Mouse (Mus musculus): ENCODE data around the gene Col10a1.
"Not testable (repeated sequence)": the region's sequence is repeated elsewhere in the genome, so short reads cannot be mapped to it uniquely, and the experiment has no call there.

Gene Col10a1

GRCm38 (mm10) chr10:34389681-34390080 is at the start of gene Col10a1:
Col10a1 (plus strand) TSS chr10:34389981.
- DNase-seq: no peak

DNA sequence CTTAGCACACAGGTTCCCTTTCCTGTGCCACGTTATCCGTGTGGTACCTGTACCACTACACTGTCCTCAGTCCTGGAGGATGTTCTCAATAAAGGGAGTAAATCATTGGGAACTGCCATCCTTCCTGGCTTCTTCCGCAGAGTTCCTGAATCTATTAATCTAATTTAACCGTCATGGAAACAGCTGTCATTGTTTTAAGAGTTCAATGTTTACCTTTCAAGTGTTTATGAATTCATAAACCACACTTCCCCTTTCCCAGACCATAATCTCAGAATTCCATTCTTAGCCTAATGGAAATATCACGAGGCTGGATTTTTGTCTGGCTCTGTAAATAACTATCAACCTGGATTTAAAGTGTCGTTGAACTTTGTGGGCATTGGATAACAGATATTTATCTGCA is 48.8 kb upstream of the Col10a1 start:
- no peak for DNase-seq

GRCm38 (mm10) chr10:34341886-34342285 is 47.9 kb upstream of the Col10a1 start:
- DNase-seq: no peak

- no peak for DNase-seq
Measured at GRCm38 (mm10) chr10:34352166-34352565, 37.6 kb upstream of the Col10a1 start.

DNA sequence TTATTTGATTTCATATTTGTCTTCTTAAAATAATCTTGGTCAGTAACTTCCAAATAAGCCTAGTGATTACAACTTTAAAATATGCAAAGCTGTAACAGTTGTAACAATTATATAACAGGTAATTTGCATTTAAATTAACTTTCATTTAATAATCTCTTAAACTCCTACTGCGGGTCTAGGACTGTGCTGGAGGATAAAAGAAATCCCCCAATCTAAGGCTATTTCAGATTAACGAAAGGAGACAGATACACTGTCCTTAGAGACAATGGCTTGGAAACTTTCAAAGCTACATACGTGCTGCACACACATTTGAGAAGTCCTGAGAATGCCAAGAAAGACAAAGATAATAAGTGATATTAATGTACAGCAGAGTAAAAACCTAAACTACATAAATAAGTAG is 31.5 kb upstream of the Col10a1 start:
- no peak for DNase-seq

DNA sequence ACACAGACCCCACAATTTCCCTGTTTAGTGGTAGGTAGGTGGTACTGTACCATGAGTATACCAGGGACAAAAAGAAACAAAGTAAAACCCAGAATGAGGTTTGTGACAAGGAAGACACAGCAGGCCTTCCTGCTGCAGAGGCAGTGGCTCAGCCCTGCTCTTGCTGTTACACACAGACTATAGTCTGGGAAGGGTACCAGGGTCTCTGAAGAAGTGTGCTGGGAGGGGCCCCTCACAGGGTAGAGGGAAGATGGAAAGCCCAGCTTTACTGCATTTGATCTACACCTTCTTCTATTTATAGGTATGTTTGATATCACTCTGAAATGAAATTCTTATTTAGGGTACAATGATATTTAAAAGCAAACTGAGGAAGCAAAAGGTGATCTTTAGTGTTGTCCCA is 26.0 kb upstream of the Col10a1 start:
- peak; percentile 9 for DNase-seq

DNA sequence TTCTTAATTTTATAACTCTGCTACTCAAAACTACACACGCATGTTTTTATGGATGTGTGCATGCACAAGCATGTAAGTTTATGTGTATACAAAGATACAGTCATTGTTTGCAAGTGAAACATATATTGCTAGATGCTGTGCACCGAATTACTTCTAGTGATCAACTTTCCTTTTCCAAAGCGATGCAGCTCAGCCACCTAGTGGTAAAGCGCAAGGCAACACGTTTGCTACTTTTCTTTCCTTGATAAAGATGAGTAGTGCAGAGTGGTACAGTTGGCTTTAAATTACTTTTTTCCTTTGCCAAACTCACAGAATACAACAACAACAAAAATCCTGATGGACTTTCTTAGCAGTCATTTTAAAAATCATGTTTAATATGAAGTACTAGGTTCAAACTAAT is 21.6 kb upstream of the Col10a1 start:
- no peak for DNase-seq

DNA sequence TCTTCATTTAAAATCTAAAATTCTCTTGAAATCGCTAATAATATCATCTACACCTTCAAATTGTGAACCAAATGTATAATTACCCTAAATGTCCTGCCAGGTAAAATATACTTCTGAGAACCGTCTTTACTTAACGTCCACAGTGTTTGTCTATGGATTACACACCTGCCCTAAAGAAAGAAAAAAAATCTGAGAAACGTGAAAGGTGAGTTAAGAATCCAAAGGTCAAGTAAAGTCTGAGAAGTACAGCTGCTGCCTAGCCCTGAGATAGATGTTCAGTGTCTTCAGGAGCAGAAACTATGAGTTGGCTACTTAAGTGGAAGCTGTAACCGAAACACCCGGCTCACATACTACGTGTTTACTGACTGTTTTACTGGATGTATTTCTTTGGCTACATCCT is 16.4 kb upstream of the Col10a1 start:
- DNase-seq: no peak

DNA sequence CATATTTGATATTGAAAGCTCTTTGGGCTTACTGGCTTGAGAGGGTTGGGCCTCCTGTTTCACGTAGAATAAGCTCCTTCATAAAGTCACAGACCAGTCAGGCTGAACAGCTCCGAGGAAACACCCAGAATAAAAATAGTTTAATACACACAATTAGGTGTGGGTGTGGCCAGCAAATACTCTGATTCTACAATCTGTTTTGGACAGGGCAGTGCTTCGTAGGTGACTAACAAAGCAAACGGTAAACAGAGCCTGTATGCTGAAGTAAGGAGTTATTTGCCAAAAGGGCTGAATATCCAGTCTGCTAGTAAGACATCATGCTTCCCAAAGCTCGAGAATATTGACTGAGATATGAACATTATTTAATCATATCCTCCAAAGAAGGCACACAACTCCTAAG is 4.1 kb upstream of the Col10a1 start:
- DNase-seq: no peak

DNA sequence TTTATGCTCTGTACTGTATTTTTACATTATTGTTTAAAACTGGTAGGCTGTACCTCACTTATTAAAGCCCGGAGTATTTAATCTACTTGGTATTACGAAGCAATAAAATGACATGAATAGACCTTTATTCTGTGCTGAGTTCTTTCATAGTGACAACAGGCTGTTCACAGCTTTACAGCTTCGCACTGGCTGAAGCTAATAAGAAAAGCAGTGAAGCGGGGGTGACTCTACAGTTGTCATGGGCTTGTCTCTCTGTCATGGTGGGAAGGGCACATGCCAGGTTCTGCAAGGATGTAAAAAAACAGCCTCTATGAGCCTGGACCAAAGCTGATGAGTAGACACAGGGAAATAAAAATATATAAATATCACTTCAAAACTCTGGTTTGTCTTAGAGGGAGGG is 7.2 kb downstream of the Col10a1 start:
- DNase-seq: no peak

DNA sequence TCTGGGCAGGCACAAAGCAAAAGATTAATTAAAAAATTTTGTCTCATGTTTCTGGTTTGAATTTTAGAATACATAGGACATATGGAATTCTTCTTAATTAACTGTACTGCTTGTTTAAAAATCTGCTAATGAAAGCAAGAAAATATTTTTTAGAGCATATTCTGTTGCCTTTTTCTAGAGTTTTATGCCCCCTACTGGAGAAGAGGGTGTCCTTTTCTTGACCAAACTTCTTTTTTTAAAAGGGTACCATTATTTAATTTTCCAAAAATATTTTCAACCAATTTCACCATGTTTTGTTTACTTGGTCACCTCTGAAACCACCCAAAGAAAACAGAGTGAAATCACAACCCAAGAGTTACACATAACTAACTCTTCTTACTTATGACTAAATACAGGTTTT is 9.5 kb downstream of the Col10a1 start:
- DNase-seq: no peak

DNA sequence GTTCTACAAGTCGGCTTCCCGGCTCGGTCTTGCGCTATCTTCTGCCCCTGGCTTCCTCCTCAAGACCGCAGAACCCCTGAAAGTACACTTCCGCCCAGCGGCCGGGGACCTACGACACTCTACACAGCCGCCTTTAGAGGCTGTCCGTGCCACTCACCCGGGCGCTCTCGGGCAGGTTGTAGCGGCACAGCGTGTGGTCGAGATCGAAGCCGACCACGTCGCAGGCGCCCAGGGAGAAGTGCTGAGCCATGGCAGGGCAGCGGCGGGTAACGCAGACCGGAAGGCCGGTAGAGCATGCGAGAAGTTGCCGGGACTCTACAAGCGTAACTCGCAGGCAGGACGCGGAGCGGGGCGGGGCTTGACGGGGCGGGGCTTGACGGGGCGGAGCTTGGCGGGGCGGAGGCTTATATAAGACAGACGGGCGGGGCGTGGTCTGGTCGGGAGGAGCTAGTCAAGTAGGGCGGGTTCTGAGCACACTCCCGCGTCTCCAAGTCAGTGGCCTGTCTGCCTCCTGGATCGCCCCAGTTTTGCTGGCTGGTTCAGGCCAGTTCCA is 28.5 kb downstream of the Col10a1 start, which contains the start of gene Nt5dc1:
Nt5dc1 (minus strand) TSS at position 349 of the 553 bp plus-strand sequence.
- DNase-seq: peak; percentile 91

GRCm38 (mm10) chr10:34418794-34419193 is 29.0 kb downstream of the Col10a1 start:
- DNase-seq: not testable (repeated sequence)

DNA sequence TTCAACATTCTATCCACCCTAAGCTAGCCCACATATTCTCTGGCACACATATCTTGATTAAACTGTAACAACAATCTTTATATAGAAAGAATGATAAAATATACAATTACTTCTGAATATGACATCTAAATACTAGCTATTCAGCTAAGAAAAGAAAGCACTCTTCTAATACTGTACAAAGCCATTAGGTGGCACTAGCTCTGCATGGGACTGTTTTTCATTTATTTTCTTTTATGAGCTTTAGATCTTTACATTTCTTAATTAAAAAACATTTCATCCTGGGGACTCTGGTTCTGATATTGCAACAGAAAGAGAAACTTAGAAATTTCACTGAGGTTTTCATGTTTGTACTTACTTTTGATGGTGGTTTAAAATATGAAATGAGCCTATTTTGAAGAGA is 42.0 kb downstream of the Col10a1 start:
- no peak for DNase-seq

DNA sequence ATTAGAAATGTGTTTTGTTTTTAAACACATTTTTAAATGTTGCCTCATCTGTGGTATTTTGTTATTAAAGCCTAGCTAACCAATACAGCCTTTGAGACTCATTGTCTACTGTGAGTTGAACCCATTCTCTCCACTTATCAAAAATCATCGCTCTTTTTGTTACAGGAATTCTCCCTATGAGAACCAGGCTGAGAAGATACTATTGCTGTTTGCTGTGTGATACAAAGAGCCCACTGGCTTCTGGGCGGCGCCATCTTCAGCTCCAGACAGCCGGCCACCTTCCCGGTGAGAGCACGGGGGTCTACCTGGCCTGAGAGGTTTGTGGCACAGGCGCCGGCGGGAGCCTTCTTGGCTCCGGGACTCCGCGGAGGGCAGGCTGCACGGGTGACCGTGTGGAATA is 44.4 kb downstream of the Col10a1 start:
- DNase-seq: not testable (repeated sequence)

All from cerebellum, adult 8-10 months (tissue).